Mouse (Mus musculus) heart, embryonic 16.5 days (tissue): ENCODE results near the gene Eif3c. TPM values are rescaled to one million over a fixed set of nuclear protein-coding genes. Genes with fewer than 3 reads are reported as not detected.

Experiments
- microRNA-seq: library from miRNA; unstranded; fragments of <30 nt; microRNA quantifications from one replicate; pipeline ENCODE4, GENCODE M21; 2017
- polyA plus RNA-seq: library from polyadenylated mRNA; unstranded; fragments of >200 nt; fragmentation: Nextera tagmentation; extraction: Ambion mirVana; gene quantifications from 2 replicates; pipeline ENCODE4 v1.2.1, GENCODE M21; 2015

Eif3c gene
- polyA plus RNA-seq, 1 experiment from 2014 or later = 120 TPM

Small RNAs within 50 kb of the gene (microRNA-seq; reads per million reads assigned to microRNA genes)
- gene Mir7059 = 1.2 reads per million

Other genes starting within 250 kb of the Eif3c start
- 17.4 and 51.1 TPM in 2 replicates for gene Lat, start 196.8 kb downstream of the Eif3c start, polyA plus RNA-seq
- 41.1 and 45.9 TPM in 2 replicates for gene Spns1, start 189.0 kb downstream of the Eif3c start, polyA plus RNA-seq
- gene Nfatc2ip, start 169.7 kb downstream of the Eif3c start, polyA plus RNA-seq = 1.4 TPM in 2 replicates
- gene Cd19, start 151.5 kb downstream of the Eif3c start, polyA plus RNA-seq = 0.05 and 0.09 TPM in 2 replicates
- gene Rabep2, start 137.7 kb downstream of the Eif3c start, polyA plus RNA-seq = 22.1 and 22.2 TPM in 2 replicates
- gene Atp2a1, start 103.3 kb downstream of the Eif3c start, polyA plus RNA-seq = 1.4 and 6.4 TPM in 2 replicates
- 44.3 and 46.0 TPM in 2 replicates for gene Sh2b1, start 91.0 kb downstream of the Eif3c start, polyA plus RNA-seq
- 224 and 229 TPM in 2 replicates for gene Tufm, start 79.0 kb downstream of the Eif3c start, polyA plus RNA-seq
- 29.7 and 30.6 TPM in 2 replicates for gene Atxn2l, start 63.0 kb downstream of the Eif3c start, polyA plus RNA-seq
- gene Apobr, start 18.5 kb upstream of the Eif3c start, polyA plus RNA-seq = 0.71 and 0.75 TPM in 2 replicates
- gene Cln3, start 19.4 kb upstream of the Eif3c start, polyA plus RNA-seq = 20.2 TPM in 2 replicates
- gene Il27, start 28.5 kb upstream of the Eif3c start, polyA plus RNA-seq = not detected in 2 replicates
- 12.8 and 12.9 TPM in 2 replicates for gene Nupr1, start 64.5 kb upstream of the Eif3c start, polyA plus RNA-seq
- 36.1 and 39.1 TPM in 2 replicates for gene Sgf29, start 82.9 kb upstream of the Eif3c start, polyA plus RNA-seq
- gene Sult1a1, start 110.0 kb upstream of the Eif3c start, polyA plus RNA-seq = 17.4 and 18.5 TPM in 2 replicates
- 75.4 and 85.6 TPM in 2 replicates for gene Bola2, start 129.0 kb upstream of the Eif3c start, polyA plus RNA-seq
- gene Slx1b, start 129.4 kb upstream of the Eif3c start, polyA plus RNA-seq = 6.6 and 6.7 TPM in 2 replicates
- 57.7 and 131 TPM in 2 replicates for gene Coro1a, start 141.4 kb upstream of the Eif3c start, polyA plus RNA-seq
- gene Mapk3, start 193.2 kb upstream of the Eif3c start, polyA plus RNA-seq = 58.6 and 62.5 TPM in 2 replicates
- 0.75 and 1.00 TPM in 2 replicates for gene Gdpd3, start 199.9 kb upstream of the Eif3c start, polyA plus RNA-seq
- gene Ypel3, start 210.5 kb upstream of the Eif3c start, polyA plus RNA-seq = 80.8 and 84.6 TPM in 2 replicates
- 0.09 and 0.58 TPM in 2 replicates for gene Tbx6, start 215.1 kb upstream of the Eif3c start, polyA plus RNA-seq
- gene Ppp4c, start 226.1 kb upstream of the Eif3c start, polyA plus RNA-seq = 133 and 159 TPM in 2 replicates
- gene Fam57b, start 231.3 kb upstream of the Eif3c start, polyA plus RNA-seq = 0.86 and 1.4 TPM in 2 replicates